Mouse (Mus musculus) midbrain, embryonic 11.5 days (tissue): Measurements from ENCODE around the gene Sgms1. TPM values are rescaled to one million over a fixed set of nuclear protein-coding genes. Genes with fewer than 3 reads are reported as not detected.

ENCODE experiments used
- ATAC-seq: fragments of 200-750 bp; cut with Nextera tagmentation; 2 replicates; pipeline ENCODE4 v1.8.0; 2017; ENCODE audit warnings: moderate TSS enrichment, moderate library complexity; ENCODE audit not compliant: low FRiP score
- DNase-seq: peaks from one replicate; pipeline ENCODE4 v3.0.0; 2015; ENCODE audit warnings: low spot score; ENCODE audit errors: missing footprints
- H3K27ac ChIP-seq: fragments of 300-500 bp; sonication (generic); 2 replicates; pipeline ENCODE4 v1.5.1; 2014; ENCODE audit warnings: low read depth, low read length
- H3K27me3 ChIP-seq: fragments of 300-500 bp; sonication (generic); 2 replicates; pipeline ENCODE4 v1.6.1; 2014; ENCODE audit warnings: mild to moderate bottlenecking, low read length, moderate library complexity, mixed read lengths; ENCODE audit not compliant: control insufficient read depth, insufficient read depth
- H3K36me3 ChIP-seq: fragments of 300-500 bp; sonication (generic); 2 replicates; pipeline ENCODE4 v1.6.1; 2014; ENCODE audit warnings: mild to moderate bottlenecking, low read length, moderate library complexity, mixed read lengths; ENCODE audit not compliant: control insufficient read depth, insufficient read depth
- H3K4me1 ChIP-seq: fragments of 300-500 bp; sonication (generic); 2 replicates; pipeline ENCODE4 v1.6.1; 2014; ENCODE audit warnings: low read length; ENCODE audit not compliant: control insufficient read depth, insufficient read depth
- H3K4me2 ChIP-seq: fragments of 300-500 bp; sonication (generic); 2 replicates; pipeline ENCODE4 v1.6.1; 2014; ENCODE audit warnings: mild to moderate bottlenecking, moderate library complexity
- H3K4me3 ChIP-seq: fragments of 300-500 bp; sonication (generic); 2 replicates; pipeline ENCODE4 v1.5.1; 2014; ENCODE audit warnings: low read depth, low read length
- H3K9ac ChIP-seq: fragments of 300-500 bp; sonication (generic); 2 replicates; pipeline ENCODE4 v1.6.1; 2014; ENCODE audit warnings: low read length
- H3K9me3 ChIP-seq: fragments of 300-500 bp; sonication (generic); 2 replicates; pipeline ENCODE4 v1.6.1; 2016; ENCODE audit warnings: low read length; ENCODE audit not compliant: control insufficient read depth
- WGBS: fragments of 180-500 bp; shearing (Covaris S2); extraction: QIAGEN DNeasy Blood & Tissue Kit; methylation state at CpG from one replicate; pipeline ENCODE4 v1.1.7; 2014; 5-methylcytosine and 5-hydroxymethylcytosine counted together
- polyA plus RNA-seq: library from polyadenylated mRNA; unstranded; fragments of >200 nt; fragmentation: Nextera tagmentation; extraction: Ambion mirVana; gene quantifications from 2 replicates; pipeline ENCODE4 v1.2.1, GENCODE M21; 2014

Sgms1 gene
- polyA plus RNA-seq, 1 experiment from 2014 or later: 10.1 TPM

GRCm38 (mm10) chr19:32376886-32377535 lies 12.5 kb downstream of the Sgms1 start:
- peak; percentile 69 for DNase-seq
- no peak overlapping the region for H3K27ac ChIP-seq
- no peak overlapping the region for H3K4me2 ChIP-seq
- H3K36me3 ChIP-seq: no peaks in the 10 kb centered on the region
- ATAC-seq: no peak
- 69% methylated on average over 6 of the region's 7 CpGs for WGBS
- H3K9me3 ChIP-seq: no peaks in the 10 kb centered on the region
- H3K9ac ChIP-seq: no peak overlapping the region
- no peaks in the 10 kb centered on the region for H3K27me3 ChIP-seq
- H3K4me1 ChIP-seq: no peaks in the 10 kb centered on the region
- no peak overlapping the region for H3K4me3 ChIP-seq

DNA sequence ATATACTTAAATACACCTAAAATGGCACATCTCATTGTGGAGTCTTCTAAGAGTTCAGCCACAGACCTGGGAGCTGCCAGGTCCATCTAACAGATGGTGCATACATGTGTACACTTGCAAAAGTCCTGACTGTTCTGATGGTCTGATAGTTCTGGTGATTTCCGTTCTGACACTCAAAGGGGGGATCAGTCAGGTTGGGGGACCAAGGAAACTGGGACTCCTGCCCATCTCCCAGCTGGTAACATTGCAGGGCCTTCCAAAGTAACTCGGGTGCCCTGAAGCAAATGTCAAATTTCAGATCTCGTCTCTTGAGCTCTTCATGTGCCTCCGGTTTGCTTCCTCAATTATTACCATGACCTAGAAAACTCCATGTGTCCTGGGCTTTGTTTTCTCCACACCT lies 13.5 kb downstream of the Sgms1 start:
- 90% methylated on average over 4 of the region's 4 CpGs for WGBS
- Histone ChIP-seq H3K9ac (no peak overlapping the region), H3K36me3 (no peaks in the 10 kb centered on the region), H3K4me3 (no peak overlapping the region), H3K4me1 (no peaks in the 10 kb centered on the region), H3K27me3 (no peaks in the 10 kb centered on the region), H3K9me3 (no peaks in the 10 kb centered on the region), H3K4me2 (no peak overlapping the region), H3K27ac (no peak overlapping the region)
- DNase-seq (no peak), ATAC-seq (no peak)

- ATAC-seq: no peak
- DNase-seq: no peak
- Histone ChIP-seq H3K9ac (no peak overlapping the region), H3K36me3 (no peaks in the 10 kb centered on the region), H3K4me1 (no peaks in the 10 kb centered on the region), H3K27me3 (no peaks in the 10 kb centered on the region), H3K4me2 (no peak overlapping the region), H3K9me3 (no peaks in the 10 kb centered on the region), H3K27ac (no peak overlapping the region), H3K4me3 (no peak overlapping the region)
- WGBS: 95% methylated on average over 4 of the region's 4 CpGs
Measured at GRCm38 (mm10) chr19:32375473-32375985, 14.0 kb downstream of the Sgms1 start.

- DNase-seq (peak; percentile 28), ATAC-seq (no peak)
- 91% methylated on average over 10 of the region's 10 CpGs for WGBS
- Histone ChIP-seq H3K9ac (no peak overlapping the region), H3K4me3 (no peak overlapping the region), H3K9me3 (no peaks in the 10 kb centered on the region), H3K27ac (no peak overlapping the region), H3K4me1 (no peaks in the 10 kb centered on the region), H3K4me2 (no peak overlapping the region), H3K36me3 (no peaks in the 10 kb centered on the region), H3K27me3 (no peaks in the 10 kb centered on the region)
Measured at GRCm38 (mm10) chr19:32374751-32375150, 14.8 kb downstream of the Sgms1 start.

DNA sequence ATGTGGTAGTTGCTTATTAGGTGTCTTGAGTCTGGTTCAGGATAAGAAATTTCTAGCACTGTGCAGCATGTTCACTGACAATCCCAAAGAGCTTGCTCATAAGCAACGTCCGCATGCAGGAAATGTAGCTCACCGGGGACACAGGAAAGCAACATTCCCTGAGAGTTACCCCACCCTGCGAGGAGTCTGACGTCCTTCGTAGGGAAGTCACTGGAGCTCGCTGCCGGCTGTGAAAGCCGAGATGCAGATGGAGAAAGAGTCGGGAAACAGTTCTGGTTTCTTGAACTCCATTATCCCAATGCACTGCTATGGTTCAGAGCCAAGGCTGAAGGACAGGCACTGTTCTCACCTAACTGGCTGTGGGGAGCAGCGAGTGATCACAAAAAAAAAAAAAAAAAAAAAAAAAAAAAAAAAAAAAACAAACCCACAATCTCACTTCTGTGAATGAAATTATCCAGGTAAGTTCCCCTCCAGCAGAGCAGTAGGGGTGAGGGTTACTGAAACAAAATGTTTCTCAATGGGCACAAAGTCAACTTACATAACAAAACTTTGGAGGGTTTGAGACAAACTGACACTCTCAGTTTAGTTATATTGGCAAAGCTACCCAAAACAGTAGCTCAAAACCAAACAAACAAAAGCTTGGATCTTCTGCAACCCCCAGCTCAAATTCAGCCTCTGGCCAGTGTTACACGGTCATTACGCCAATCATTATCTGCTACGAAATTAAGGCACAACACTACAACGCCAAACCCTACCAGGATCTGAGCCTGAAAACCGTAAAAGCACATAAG lies 15.5 kb downstream of the Sgms1 start:
- no peaks in the 10 kb centered on the region for H3K36me3 ChIP-seq
- WGBS: 71% methylated on average over 16 of the region's 16 CpGs
- H3K27me3 ChIP-seq: no peaks in the 10 kb centered on the region
- DNase-seq: peak; percentile 71
- no peak overlapping the region for H3K9ac ChIP-seq
- H3K27ac ChIP-seq: no peak overlapping the region
- H3K4me1 ChIP-seq: no peaks in the 10 kb centered on the region
- no peak overlapping the region for H3K4me3 ChIP-seq
- H3K4me2 ChIP-seq: no peak overlapping the region
- ATAC-seq: no peak
- H3K9me3 ChIP-seq: no peaks in the 10 kb centered on the region

- H3K27me3 ChIP-seq: no peaks in the 10 kb centered on the region
- ATAC-seq (no peak), DNase-seq (no peak)
- H3K9ac ChIP-seq: no peak overlapping the region
- no peak overlapping the region for H3K4me3 ChIP-seq
- no peak overlapping the region for H3K27ac ChIP-seq
- WGBS: 98% methylated on average over 4 of the region's 4 CpGs
- no peaks in the 10 kb centered on the region for H3K4me1 ChIP-seq
- H3K4me2 ChIP-seq: no peak overlapping the region
- no peaks in the 10 kb centered on the region for H3K9me3 ChIP-seq
- no peaks in the 10 kb centered on the region for H3K36me3 ChIP-seq
Measured at GRCm38 (mm10) chr19:32372373-32372772, 17.1 kb downstream of the Sgms1 start.

DNA sequence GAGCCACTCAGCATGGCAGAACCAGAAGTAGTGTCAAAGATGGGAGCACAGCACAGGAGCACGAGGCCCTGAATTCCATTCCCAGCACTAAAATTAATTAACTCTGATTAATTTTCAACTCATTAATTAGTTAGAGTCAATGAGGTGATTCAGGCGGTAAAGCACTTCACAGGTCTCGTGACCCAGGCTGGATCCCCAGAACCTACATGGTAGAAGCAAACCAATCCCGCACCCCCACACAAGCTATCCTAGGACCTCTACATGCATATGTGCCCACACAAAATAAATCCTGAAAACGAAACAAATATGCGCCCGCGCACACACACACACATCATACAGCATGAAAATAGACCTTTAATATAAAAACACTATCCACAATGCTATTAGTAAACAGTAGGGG lies 22.2 kb downstream of the Sgms1 start:
- 96% methylated on average over 8 of the region's 8 CpGs for WGBS

DNA sequence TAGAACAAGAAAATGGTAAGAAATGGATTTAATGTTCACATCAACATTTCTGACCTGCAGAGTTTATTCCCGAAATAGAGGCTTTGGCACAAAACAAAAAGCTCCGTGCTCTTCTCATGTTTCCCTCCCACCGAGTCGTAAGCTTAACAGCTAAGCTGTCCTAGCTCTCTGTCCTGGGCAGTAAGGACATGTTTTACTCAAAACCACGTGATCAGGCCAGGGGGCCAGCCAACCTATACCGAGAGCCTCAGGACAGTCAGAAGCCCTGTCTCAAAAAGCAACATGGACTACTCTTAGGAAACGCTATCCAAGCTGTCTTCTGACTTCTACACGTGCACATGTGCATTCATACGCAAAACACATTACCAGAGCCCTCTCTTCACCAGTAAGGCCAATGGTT lies 23.1 kb downstream of the Sgms1 start:
- 80% methylated on average over 9 of the region's 9 CpGs for WGBS
- H3K9me3 ChIP-seq: no peaks in the 10 kb centered on the region
- no peak overlapping the region for H3K9ac ChIP-seq
- ATAC-seq (no peak), DNase-seq (no peak)
- no peaks in the 10 kb centered on the region for H3K27me3 ChIP-seq
- H3K4me1 ChIP-seq: 0 out of 2 replicates have a peak, but pooled peaks cover 2% of the 10 kb centered on the region
- H3K4me3 ChIP-seq: no peak overlapping the region
- no peaks in the 10 kb centered on the region for H3K36me3 ChIP-seq
- no peak overlapping the region for H3K4me2 ChIP-seq
- no peak overlapping the region for H3K27ac ChIP-seq

More for the DNA sequence above, 22.2 kb downstream of the Sgms1 start:
- no peaks in the 10 kb centered on the region for H3K36me3 ChIP-seq
- H3K27ac ChIP-seq: no peak overlapping the region
- no peak overlapping the region for H3K9ac ChIP-seq
- no peak overlapping the region for H3K4me2 ChIP-seq
- H3K9me3 ChIP-seq: no peaks in the 10 kb centered on the region
- H3K4me3 ChIP-seq: no peak overlapping the region
- DNase-seq: no peak
- 0 out of 2 replicates have a peak, but pooled peaks cover 2% of the 10 kb centered on the region for H3K4me1 ChIP-seq
- ATAC-seq: no peak
- H3K27me3 ChIP-seq: no peaks in the 10 kb centered on the region

DNA sequence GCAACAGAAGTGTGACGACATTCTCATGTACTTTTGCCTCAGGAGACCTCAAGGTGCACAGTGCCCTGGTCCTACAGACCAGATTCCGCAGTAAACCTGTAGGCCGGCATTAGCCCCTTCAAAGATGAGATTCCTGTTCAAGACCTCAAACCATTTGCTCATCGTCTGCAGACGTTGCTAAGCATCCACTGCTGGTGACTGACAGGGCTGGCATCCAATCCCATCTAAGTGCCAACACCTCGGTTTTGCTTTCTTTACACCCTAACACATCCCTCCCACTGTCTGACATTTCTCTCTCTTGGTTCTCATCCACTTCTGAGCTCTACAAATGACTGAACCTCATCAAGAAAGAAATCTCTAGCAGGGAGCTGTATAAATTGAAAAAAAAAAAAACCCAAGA lies 24.4 kb downstream of the Sgms1 start:
- Histone ChIP-seq H3K36me3 (no peaks in the 10 kb centered on the region), H3K4me1 (0 out of 2 replicates have a peak, but pooled peaks cover 2% of the 10 kb centered on the region), H3K9me3 (no peaks in the 10 kb centered on the region), H3K4me2 (no peak overlapping the region), H3K27ac (no peak overlapping the region), H3K4me3 (no peak overlapping the region), H3K27me3 (no peaks in the 10 kb centered on the region), H3K9ac (no peak overlapping the region)
- DNase-seq (no peak), ATAC-seq (no peak)
- 88% methylated on average over 6 of the region's 6 CpGs for WGBS
